Mouse (Mus musculus): ENCODE data around the gene Kif14. TPM values are rescaled to one million over a fixed set of nuclear protein-coding genes. Genes with fewer than 3 reads are reported as not detected.

The Kif14 gene
- polyA plus RNA-seq (2014; fragmentation: Nextera tagmentation; extraction: Ambion mirVana): 11.3 and 12.8 TPM in 2 replicates

DNA sequence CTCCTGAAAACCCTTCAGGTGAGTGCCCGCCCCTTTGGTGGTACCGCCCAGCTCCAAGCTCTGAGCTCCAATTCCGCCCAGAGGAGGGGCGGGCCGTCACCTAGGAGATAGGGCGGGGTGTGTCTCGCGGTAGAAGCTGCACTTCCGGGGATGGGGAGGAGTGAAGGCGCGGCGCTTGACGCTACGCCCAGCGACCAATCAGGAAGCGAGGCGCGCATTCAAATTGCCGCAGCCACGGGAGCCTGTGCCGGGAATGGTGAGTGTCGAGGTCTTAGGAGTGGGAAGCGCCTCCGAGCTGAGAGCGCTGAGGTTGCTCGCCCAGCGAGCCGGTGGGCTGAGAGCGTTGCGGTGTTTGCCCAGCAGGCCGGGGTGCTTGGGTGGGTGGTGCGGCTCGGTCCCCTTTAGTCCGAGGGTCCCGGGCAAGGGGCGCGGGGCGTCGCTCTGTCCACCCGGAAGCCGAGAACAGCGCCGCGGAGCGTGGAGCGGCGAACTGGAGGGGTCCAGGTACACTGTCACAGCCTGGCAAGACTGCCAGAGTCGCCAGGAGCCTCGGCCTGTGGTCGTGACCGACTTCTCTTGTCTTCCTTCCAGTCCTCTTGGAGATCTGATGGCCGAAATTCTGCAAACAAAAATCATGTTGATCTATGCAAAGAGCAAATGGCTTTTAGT is at the start of gene Kif14:
Gene Kif14, plus strand, starts transcription at position 201 of the 669 bp plus-strand sequence.
- H3K4me2 ChIP-seq (ENCODE audit: low read depth, low read length, severe bottlenecking): peak within 1 kb of the TSS; percentile 82
- DNase-seq (ENCODE audit: low spot score) (peak; percentile 97), ATAC-seq (replicated peaks; ENCODE audit: low FRiP score) (peak; percentile 99)
- 0% methylated on average over 52 of the region's 52 CpGs for WGBS
- no peaks in the 10 kb centered on the region for H3K9me3 ChIP-seq (ENCODE audit: control insufficient read depth, low read length)
- no peaks in the 10 kb centered on the region; the same call in 1 of the 2 replicates for H3K36me3 ChIP-seq (ENCODE audit: control insufficient read depth, insufficient read depth, low read length)
- H3K4me1 ChIP-seq (replicated peaks; ENCODE audit: control insufficient read depth, insufficient read depth, low read length): peaks cover 3% of the 10 kb centered on the region; the same call in 1 of the 2 replicates
- H3K27ac ChIP-seq (ENCODE audit: low read depth, low read length): 0 out of 2 replicates have a peak within 1 kb of the TSS, but pooled peaks have one; percentile 25
- peak within 1 kb of the TSS; percentile 75 for H3K9ac ChIP-seq (ENCODE audit: low read length)
- no peaks in the 10 kb centered on the region for H3K27me3 ChIP-seq (ENCODE audit: control insufficient read depth, insufficient read depth, low read length)
- peak within 1 kb of the TSS; percentile 67 for H3K4me3 ChIP-seq (ENCODE audit: low read depth, low read length)

DNA sequence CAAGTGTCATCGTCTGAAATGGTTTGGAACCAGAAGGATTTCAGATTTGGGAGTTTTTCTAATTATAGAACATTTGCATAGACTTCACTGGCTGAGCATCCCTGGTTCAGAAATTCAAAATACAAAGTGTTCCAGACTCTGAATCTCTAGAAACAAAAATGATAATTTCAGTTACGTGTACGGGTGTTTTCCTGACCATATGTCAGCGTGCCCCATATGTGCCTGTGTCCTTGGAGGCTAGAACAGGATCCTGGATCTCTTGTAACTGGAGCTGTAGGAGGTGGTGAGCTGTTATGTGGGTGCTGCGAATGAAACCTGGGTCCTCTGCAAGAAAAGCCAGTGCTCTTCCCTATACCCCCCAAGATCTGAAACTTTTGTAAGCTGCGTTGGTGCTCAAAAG is 47.8 kb upstream of the Kif14 start:
- Histone ChIP-seq H3K9ac (ENCODE audit: low read length) (no peak overlapping the region), H3K4me1 (replicated peaks; ENCODE audit: control insufficient read depth, insufficient read depth, low read length) (no peaks in the 10 kb centered on the region), H3K4me3 (ENCODE audit: low read depth, low read length) (no peak overlapping the region), H3K27me3 (ENCODE audit: control insufficient read depth, insufficient read depth, low read length) (no peaks in the 10 kb centered on the region), H3K27ac (ENCODE audit: low read depth, low read length) (no peak overlapping the region), H3K4me2 (ENCODE audit: low read depth, low read length, severe bottlenecking) (no peak overlapping the region), H3K9me3 (ENCODE audit: control insufficient read depth, low read length) (no peaks in the 10 kb centered on the region), H3K36me3 (ENCODE audit: control insufficient read depth, insufficient read depth, low read length) (no peaks in the 10 kb centered on the region)
- 96% methylated on average over 6 of the region's 6 CpGs for WGBS
- DNase-seq (ENCODE audit: low spot score) (no peak), ATAC-seq (replicated peaks; ENCODE audit: low FRiP score) (no peak)

DNA sequence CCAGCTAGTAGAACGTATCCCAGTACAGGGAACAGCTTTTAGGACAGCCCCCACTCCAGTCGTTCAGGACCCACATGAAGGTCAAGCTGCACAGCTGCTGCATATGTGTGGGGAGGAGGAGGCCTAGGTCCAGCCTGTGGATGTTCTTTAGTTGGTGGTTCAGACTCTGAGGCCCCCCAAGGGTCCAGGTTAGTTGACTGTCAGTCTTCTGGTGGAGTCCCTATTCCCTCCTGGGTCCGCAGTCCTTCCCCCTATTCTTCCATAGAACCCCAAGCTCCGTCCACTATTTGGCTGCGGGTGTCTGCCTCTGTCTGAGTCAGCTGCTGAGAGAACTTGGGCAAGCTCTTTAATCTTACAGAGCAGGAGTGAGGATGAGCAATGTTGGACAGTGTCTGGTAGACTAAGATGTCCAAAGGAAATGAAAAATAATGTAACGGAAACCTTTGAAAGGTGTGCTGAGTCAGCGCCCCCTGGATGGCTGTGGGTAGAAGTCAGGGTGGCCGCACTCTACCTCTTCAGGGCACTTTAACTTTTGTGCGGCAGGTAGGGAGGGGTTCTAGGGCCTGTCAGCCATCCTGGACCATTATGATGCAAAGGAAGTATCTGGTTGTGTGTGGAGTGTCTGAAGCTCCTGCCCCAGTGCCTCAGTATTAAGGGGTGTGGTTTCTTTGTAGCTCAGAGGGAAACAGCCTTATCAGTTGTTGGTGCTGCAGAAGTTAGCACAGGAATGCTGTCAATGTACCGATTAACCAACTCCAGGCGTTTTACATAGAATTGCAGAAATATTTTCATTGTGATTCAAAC is 38.8 kb upstream of the Kif14 start:
- Histone ChIP-seq H3K27ac (ENCODE audit: low read depth, low read length) (no peak overlapping the region), H3K4me3 (ENCODE audit: low read depth, low read length) (no peak overlapping the region), H3K9ac (ENCODE audit: low read length) (no peak overlapping the region), H3K27me3 (ENCODE audit: control insufficient read depth, insufficient read depth, low read length) (no peaks in the 10 kb centered on the region), H3K4me1 (replicated peaks; ENCODE audit: control insufficient read depth, insufficient read depth, low read length) (no peaks in the 10 kb centered on the region), H3K9me3 (ENCODE audit: control insufficient read depth, low read length) (no peaks in the 10 kb centered on the region), H3K36me3 (ENCODE audit: control insufficient read depth, insufficient read depth, low read length) (no peaks in the 10 kb centered on the region; the same call in 1 of the 2 replicates), H3K4me2 (ENCODE audit: low read depth, low read length, severe bottlenecking) (no peak overlapping the region)
- WGBS: 78% methylated on average over 11 of the region's 11 CpGs
- DNase-seq (ENCODE audit: low spot score): no peak
- no peak for ATAC-seq (replicated peaks; ENCODE audit: low FRiP score)

DNA sequence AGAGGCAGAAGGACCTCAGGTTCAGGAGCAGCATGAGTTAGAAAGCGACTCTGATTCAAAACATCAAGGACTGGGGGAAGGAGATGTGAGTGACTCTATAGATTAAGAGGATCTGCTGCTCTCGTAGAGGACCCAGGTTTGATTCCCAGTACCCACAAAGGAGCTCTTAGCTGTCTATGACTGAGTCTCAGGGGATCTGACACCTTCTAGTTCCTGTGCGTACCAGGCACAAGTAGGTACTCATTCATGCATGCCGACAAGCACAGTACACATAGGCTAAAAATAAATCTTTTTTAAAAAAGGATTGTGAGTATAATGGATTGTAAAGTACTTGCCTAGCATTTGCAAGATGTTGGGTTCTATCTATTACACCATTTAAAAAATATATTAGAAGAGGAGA is 37.2 kb upstream of the Kif14 start:
- no peaks in the 10 kb centered on the region for H3K4me1 ChIP-seq (replicated peaks; ENCODE audit: control insufficient read depth, insufficient read depth, low read length)
- WGBS: 86% methylated on average over 4 of the region's 4 CpGs
- H3K27me3 ChIP-seq (ENCODE audit: control insufficient read depth, insufficient read depth, low read length): no peaks in the 10 kb centered on the region
- H3K36me3 ChIP-seq (ENCODE audit: control insufficient read depth, insufficient read depth, low read length): no peaks in the 10 kb centered on the region; the same call in 1 of the 2 replicates
- no peaks in the 10 kb centered on the region for H3K9me3 ChIP-seq (ENCODE audit: control insufficient read depth, low read length)
- ATAC-seq (replicated peaks; ENCODE audit: low FRiP score) (no peak), DNase-seq (ENCODE audit: low spot score) (no peak)
- H3K9ac ChIP-seq (ENCODE audit: low read length): no peak overlapping the region
- H3K4me3 ChIP-seq (ENCODE audit: low read depth, low read length): no peak overlapping the region
- H3K4me2 ChIP-seq (ENCODE audit: low read depth, low read length, severe bottlenecking): no peak overlapping the region
- no peak overlapping the region for H3K27ac ChIP-seq (ENCODE audit: low read depth, low read length)

DNA sequence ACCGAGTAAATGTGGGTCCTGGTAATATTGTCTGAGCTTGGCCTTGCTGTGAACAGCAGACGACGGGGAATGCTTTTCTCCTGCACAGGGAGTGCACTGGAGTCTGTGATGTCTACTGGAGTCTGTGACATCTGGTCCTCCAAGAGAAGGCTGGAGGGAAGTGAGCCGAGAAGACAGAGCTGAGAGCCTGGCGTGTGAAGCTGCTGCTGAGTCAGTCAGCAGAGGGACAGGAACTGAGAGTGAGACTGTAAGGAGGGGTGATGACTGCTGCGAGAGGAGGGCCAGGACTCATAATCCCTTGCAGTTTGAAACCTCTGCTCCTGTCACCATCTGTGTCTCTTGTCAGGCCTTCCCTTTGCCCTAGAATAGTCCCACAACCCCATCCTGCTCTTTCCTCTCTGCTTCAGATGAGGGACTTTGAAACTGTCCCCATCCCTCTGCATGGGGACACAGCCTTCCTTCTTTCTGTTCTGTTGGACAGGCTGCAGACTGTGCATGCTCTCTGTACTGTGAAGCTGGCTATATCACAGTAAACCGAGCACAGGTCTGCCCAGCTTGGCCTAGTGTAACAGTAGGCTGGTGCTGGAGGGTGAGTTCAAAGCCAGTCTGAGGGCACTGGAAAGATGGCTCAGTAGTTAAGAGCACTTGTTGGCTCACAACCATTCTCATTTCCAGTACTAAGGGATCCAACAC is 35.9 kb upstream of the Kif14 start:
- Histone ChIP-seq H3K27ac (ENCODE audit: low read depth, low read length) (no peak overlapping the region), H3K9me3 (ENCODE audit: control insufficient read depth, low read length) (no peaks in the 10 kb centered on the region), H3K36me3 (ENCODE audit: control insufficient read depth, insufficient read depth, low read length) (no peaks in the 10 kb centered on the region), H3K4me3 (ENCODE audit: low read depth, low read length) (no peak overlapping the region), H3K4me2 (ENCODE audit: low read depth, low read length, severe bottlenecking) (no peak overlapping the region), H3K9ac (ENCODE audit: low read length) (no peak overlapping the region), H3K27me3 (ENCODE audit: control insufficient read depth, insufficient read depth, low read length) (no peaks in the 10 kb centered on the region), H3K4me1 (replicated peaks; ENCODE audit: control insufficient read depth, insufficient read depth, low read length) (no peaks in the 10 kb centered on the region)
- 77% methylated on average over 7 of the region's 7 CpGs for WGBS
- DNase-seq (ENCODE audit: low spot score): no peak
- ATAC-seq (replicated peaks; ENCODE audit: low FRiP score): no peak

DNA sequence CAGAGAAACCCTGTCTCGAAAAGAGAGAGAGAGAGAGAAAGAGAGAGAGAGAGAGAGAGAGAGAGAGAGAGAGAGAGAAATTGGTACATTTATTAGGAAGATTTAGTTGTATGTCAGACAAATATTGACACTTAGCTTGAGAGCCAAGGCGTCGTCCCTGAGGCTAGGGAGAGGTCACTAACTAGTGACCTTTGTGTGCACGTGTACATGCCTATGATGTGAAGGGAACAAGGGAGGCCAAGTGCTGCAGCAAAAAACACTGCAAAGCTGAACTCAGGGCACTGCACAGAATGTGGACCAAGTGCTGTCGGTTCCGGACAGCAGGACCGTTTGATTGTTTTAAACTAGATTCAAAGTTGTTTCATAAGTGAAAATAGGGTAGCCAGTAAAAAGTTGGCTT is 25.4 kb upstream of the Kif14 start:
- Histone ChIP-seq H3K4me1 (replicated peaks; ENCODE audit: control insufficient read depth, insufficient read depth, low read length) (no peaks in the 10 kb centered on the region), H3K4me2 (ENCODE audit: low read depth, low read length, severe bottlenecking) (no peak overlapping the region), H3K36me3 (ENCODE audit: control insufficient read depth, insufficient read depth, low read length) (no peaks in the 10 kb centered on the region), H3K9me3 (ENCODE audit: control insufficient read depth, low read length) (no peaks in the 10 kb centered on the region), H3K9ac (ENCODE audit: low read length) (no peak overlapping the region), H3K4me3 (ENCODE audit: low read depth, low read length) (no peak overlapping the region), H3K27me3 (ENCODE audit: control insufficient read depth, insufficient read depth, low read length) (no peaks in the 10 kb centered on the region), H3K27ac (ENCODE audit: low read depth, low read length) (no peak overlapping the region)
- no peak for ATAC-seq (replicated peaks; ENCODE audit: low FRiP score)
- 83% methylated on average over 7 of the region's 7 CpGs for WGBS
- no peak for DNase-seq (ENCODE audit: low spot score)

DNA sequence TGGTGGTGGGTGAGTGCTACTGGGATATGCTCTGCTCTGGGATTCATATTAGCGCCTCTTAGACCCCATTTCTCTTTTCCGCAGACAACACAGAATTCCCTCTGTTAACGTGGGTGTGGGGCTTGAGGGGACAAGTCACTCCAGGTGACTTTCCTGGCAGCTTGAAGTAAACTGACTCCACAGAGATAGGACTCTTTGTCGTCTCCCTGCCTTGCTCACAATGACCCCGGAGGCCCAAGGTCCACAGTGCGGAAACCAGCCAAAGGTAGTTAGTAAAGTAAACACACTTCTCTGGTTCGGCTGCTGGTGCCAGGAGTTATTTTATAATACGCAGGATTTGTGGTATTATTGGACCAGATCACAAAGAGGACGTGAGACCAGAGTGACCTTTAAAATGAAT is 23.3 kb upstream of the Kif14 start:
- H3K4me1 ChIP-seq (replicated peaks; ENCODE audit: control insufficient read depth, insufficient read depth, low read length): no peaks in the 10 kb centered on the region

DNA sequence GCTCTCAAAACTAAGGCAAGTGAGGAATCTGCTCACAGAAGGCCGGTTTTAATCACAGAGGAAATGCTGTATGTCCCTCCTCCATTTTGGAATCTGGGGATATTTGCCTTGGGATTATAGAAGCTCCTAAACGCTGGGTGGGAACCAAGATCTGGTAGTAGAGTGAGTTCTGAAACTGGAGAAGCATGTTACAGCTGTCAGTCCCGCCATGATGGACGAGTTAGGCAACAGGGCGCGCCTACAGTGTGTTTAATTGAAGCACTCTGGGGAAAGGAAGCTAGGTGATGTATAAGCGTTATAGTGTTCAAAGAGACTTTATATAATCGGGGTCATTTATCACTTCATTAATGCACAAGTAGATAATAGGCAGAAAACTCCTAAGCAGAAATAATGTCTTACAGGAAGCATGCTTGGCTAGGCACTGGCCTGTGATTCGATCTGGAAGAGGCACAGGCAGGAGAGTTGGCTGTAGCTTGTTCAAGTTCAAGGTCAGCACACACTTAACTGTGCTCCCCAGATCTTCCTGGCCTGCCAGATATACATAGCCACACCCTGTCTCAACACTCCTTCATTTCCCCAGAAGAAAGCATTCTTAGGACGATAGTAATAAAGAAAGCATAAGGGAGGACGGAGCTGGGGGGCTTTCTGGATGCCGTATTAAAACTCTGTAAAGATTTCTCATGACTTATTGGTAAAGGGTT is 21.4 kb upstream of the Kif14 start:
- H3K4me1 ChIP-seq (replicated peaks; ENCODE audit: control insufficient read depth, insufficient read depth, low read length): no peaks in the 10 kb centered on the region
- H3K27ac ChIP-seq (ENCODE audit: low read depth, low read length): no peak overlapping the region
- no peaks in the 10 kb centered on the region for H3K27me3 ChIP-seq (ENCODE audit: control insufficient read depth, insufficient read depth, low read length)
- H3K4me3 ChIP-seq (ENCODE audit: low read depth, low read length): no peak overlapping the region
- H3K4me2 ChIP-seq (ENCODE audit: low read depth, low read length, severe bottlenecking): no peak overlapping the region
- 86% methylated on average over 12 of the region's 12 CpGs for WGBS
- no peak for ATAC-seq (replicated peaks; ENCODE audit: low FRiP score)
- no peaks in the 10 kb centered on the region for H3K9me3 ChIP-seq (ENCODE audit: control insufficient read depth, low read length)
- no peak overlapping the region for H3K9ac ChIP-seq (ENCODE audit: low read length)
- no peaks in the 10 kb centered on the region for H3K36me3 ChIP-seq (ENCODE audit: control insufficient read depth, insufficient read depth, low read length)
- no peak for DNase-seq (ENCODE audit: low spot score)

More for the DNA sequence above, 23.3 kb upstream of the Kif14 start:
- H3K36me3 ChIP-seq (ENCODE audit: control insufficient read depth, insufficient read depth, low read length): no peaks in the 10 kb centered on the region
- no peaks in the 10 kb centered on the region for H3K9me3 ChIP-seq (ENCODE audit: control insufficient read depth, low read length)
- no peak overlapping the region for H3K9ac ChIP-seq (ENCODE audit: low read length)
- no peak overlapping the region for H3K4me2 ChIP-seq (ENCODE audit: low read depth, low read length, severe bottlenecking)
- H3K4me3 ChIP-seq (ENCODE audit: low read depth, low read length): no peak overlapping the region
- no peak overlapping the region for H3K27ac ChIP-seq (ENCODE audit: low read depth, low read length)
- 72% methylated on average over 9 of the region's 9 CpGs for WGBS
- H3K27me3 ChIP-seq (ENCODE audit: control insufficient read depth, insufficient read depth, low read length): no peaks in the 10 kb centered on the region
- ATAC-seq (replicated peaks; ENCODE audit: low FRiP score) (no peak), DNase-seq (ENCODE audit: low spot score) (no peak)

Data from forebrain, embryonic 11.5 days (tissue).